Mouse (Mus musculus) stomach, postnatal 0 days (tissue): ENCODE results near the gene Atp6v1a. TPM values are rescaled to one million over a fixed set of nuclear protein-coding genes. Genes with fewer than 3 reads are reported as not detected.

Experiments used
- ATAC-seq: fragments of 200-750 bp; cut with Nextera tagmentation; 2 replicates; pipeline ENCODE4 v1.8.0; 2017; ENCODE audit not compliant: low FRiP score, low TSS enrichment
- DNase-seq: peaks from one replicate; pipeline ENCODE4 v3.0.0-alpha.2; 2016; ENCODE audit warnings: low spot score
- H3K27ac ChIP-seq: fragments of 300-500 bp; sonication (generic); replicated peaks from 2 replicates; pipeline ENCODE4 v1.5.1; 2014; ENCODE audit warnings: mild to moderate bottlenecking, control low read depth
- H3K27me3 ChIP-seq: fragments of 300-500 bp; sonication (generic); 2 replicates; pipeline ENCODE4 v1.6.1; 2014; ENCODE audit warnings: low read length; ENCODE audit not compliant: control insufficient read depth, insufficient read depth
- H3K36me3 ChIP-seq: fragments of 300-500 bp; sonication (generic); 2 replicates; pipeline ENCODE4 v1.6.1; 2014; ENCODE audit warnings: low read length, mixed read lengths; ENCODE audit not compliant: control insufficient read depth, insufficient read depth
- H3K4me1 ChIP-seq: fragments of 300-500 bp; sonication (generic); replicated peaks from 2 replicates; pipeline ENCODE4 v1.6.1; 2014; ENCODE audit warnings: antibody characterized with exemption; ENCODE audit not compliant: control insufficient read depth, insufficient read depth
- H3K4me2 ChIP-seq: fragments of 300-500 bp; sonication (generic); replicated peaks from 2 replicates; pipeline ENCODE4 v1.6.1; 2014; ENCODE audit warnings: low read depth, mild to moderate bottlenecking, control low read depth, moderate library complexity
- H3K4me3 ChIP-seq: fragments of 300-500 bp; sonication (generic); 2 replicates; pipeline ENCODE4 v1.5.1; 2014; ENCODE audit warnings: low read depth, low read length, control low read depth
- H3K9ac ChIP-seq: fragments of 300-500 bp; sonication (generic); 2 replicates; pipeline ENCODE4 v1.6.1; 2014; ENCODE audit warnings: mild to moderate bottlenecking, low read length, control low read depth, mixed read lengths
- H3K9me3 ChIP-seq: fragments of 300-500 bp; sonication (generic); 2 replicates; pipeline ENCODE4 v1.6.1; 2016; ENCODE audit warnings: low read length; ENCODE audit not compliant: control insufficient read depth
- CTCF ChIP-seq: IDR thresholded peaks from 2 replicates; pipeline ENCODE4 v1.5.1; 2016; ENCODE audit warnings: antibody characterized with exemption, low read depth, mild to moderate bottlenecking, moderate library complexity
- EP300 ChIP-seq: optimal IDR thresholded peaks from 2 replicates; pipeline ENCODE3; 2016; ENCODE audit warnings: antibody characterized with exemption
- WGBS: fragments of 180-500 bp; shearing (Covaris S2); extraction: QIAGEN DNeasy Blood & Tissue Kit; methylation state at CpG from one replicate; pipeline ENCODE4 v1.1.7; 2014; 5-methylcytosine and 5-hydroxymethylcytosine counted together
- polyA plus RNA-seq: library from polyadenylated mRNA; unstranded; fragments of >200 nt; fragmentation: Nextera tagmentation; extraction: Ambion mirVana; gene quantifications from 2 replicates; pipeline ENCODE4 v1.2.1, GENCODE M21; 2015

Atp6v1a gene
- polyA plus RNA-seq, 1 experiment from 2014 or later = 44.6 TPM

GRCm38 (mm10) chr16:44122982-44123725, 16.4 kb downstream of the Atp6v1a start:
- DNase-seq = no peak
- WGBS = 59% methylated on average over 7 of the region's 7 CpGs
- TF ChIP-seq CTCF (no peak), EP300 (no peak)

GRCm38 (mm10) chr16:44122574-44122973, 16.9 kb downstream of the Atp6v1a start:
- no peaks in the 10 kb centered on the region for H3K36me3 ChIP-seq
- no peaks in the 10 kb centered on the region; the same call in 1 of the 2 replicates for H3K4me1 ChIP-seq
- ATAC-seq (no peak), DNase-seq (no peak)
- no peak overlapping the region for H3K4me2 ChIP-seq
- 63% methylated on average over 6 of the region's 6 CpGs for WGBS
- no peaks in the 10 kb centered on the region for H3K27me3 ChIP-seq
- no peak overlapping the region for H3K4me3 ChIP-seq
- TF ChIP-seq EP300 (no peak), CTCF (no peak)
- no peak overlapping the region for H3K9ac ChIP-seq
- no peaks in the 10 kb centered on the region for H3K9me3 ChIP-seq
- H3K27ac ChIP-seq = no peak overlapping the region

More at GRCm38 (mm10) chr16:44122982-44123725, 16.4 kb downstream of the Atp6v1a start:
- Histone ChIP-seq H3K27me3 (no peaks in the 10 kb centered on the region), H3K27ac (no peak overlapping the region; the same call in 1 of the 2 replicates), H3K4me2 (no peak overlapping the region), H3K4me1 (no peaks in the 10 kb centered on the region; the same call in 1 of the 2 replicates), H3K9me3 (no peaks in the 10 kb centered on the region), H3K4me3 (no peak overlapping the region), H3K9ac (no peak overlapping the region), H3K36me3 (no peaks in the 10 kb centered on the region)
- ATAC-seq = no peak; the same call in 1 of the 2 replicates

DNA sequence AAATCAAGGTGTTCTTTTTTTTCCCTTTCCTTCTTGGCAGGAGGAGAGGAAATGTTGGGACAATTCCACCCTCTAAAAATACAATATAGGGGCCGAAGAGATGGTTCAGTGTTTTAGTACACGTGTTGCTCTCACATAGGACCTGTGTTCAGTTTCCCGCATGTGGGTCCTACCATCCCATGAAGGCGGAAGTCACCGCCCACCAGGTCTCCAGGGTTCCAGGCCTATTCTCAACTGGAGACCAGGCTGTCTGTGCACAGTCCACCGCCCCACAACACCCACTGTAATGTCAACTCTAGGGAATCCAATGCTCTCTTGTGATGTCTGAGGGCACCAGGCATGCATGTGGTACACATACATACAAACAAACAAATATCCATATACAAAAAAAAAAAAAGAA, 17.4 kb downstream of the Atp6v1a start:
- 78% methylated on average over 6 of the region's 6 CpGs for WGBS
- TF ChIP-seq EP300 (no peak), CTCF (no peak)
- no peak overlapping the region for H3K27ac ChIP-seq
- DNase-seq = no peak
- H3K36me3 ChIP-seq = no peaks in the 10 kb centered on the region
- no peaks in the 10 kb centered on the region for H3K9me3 ChIP-seq
- H3K27me3 ChIP-seq = no peaks in the 10 kb centered on the region
- H3K4me1 ChIP-seq = no peaks in the 10 kb centered on the region; the same call in 1 of the 2 replicates
- ATAC-seq = no peak
- H3K9ac ChIP-seq = no peak overlapping the region
- H3K4me3 ChIP-seq = no peak overlapping the region
- no peak overlapping the region for H3K4me2 ChIP-seq

- H3K9me3 ChIP-seq = no peaks in the 10 kb centered on the region
- H3K36me3 ChIP-seq = peaks cover 4% of the 10 kb centered on the region; the same call in 1 of the 2 replicates
- no peak overlapping the region for H3K27ac ChIP-seq
- 85% methylated on average over 7 of the region's 7 CpGs for WGBS
- DNase-seq (no peak), ATAC-seq (no peak)
- H3K9ac ChIP-seq = no peak overlapping the region
- H3K4me1 ChIP-seq = no peaks in the 10 kb centered on the region; the same call in 1 of the 2 replicates
- TF ChIP-seq CTCF (no peak), EP300 (no peak)
- no peak overlapping the region for H3K4me2 ChIP-seq
- H3K27me3 ChIP-seq = no peaks in the 10 kb centered on the region
- H3K4me3 ChIP-seq = no peak overlapping the region
Measured at GRCm38 (mm10) chr16:44119753-44120501, 19.6 kb downstream of the Atp6v1a start.

- peaks cover 17% of the 10 kb centered on the region for H3K36me3 ChIP-seq
- no peaks in the 10 kb centered on the region for H3K4me1 ChIP-seq
- H3K27ac ChIP-seq = peak overlapping the region; percentile 30
- TF ChIP-seq EP300 (no peak), CTCF (no peak)
- no peak overlapping the region for H3K4me2 ChIP-seq
- H3K9ac ChIP-seq = no peak overlapping the region
- H3K9me3 ChIP-seq = no peaks in the 10 kb centered on the region
- DNase-seq = no peak
- no peaks in the 10 kb centered on the region for H3K27me3 ChIP-seq
- peak; percentile 18; the same call in 1 of the 2 replicates for ATAC-seq
- 51% methylated on average over 4 of the region's 4 CpGs for WGBS
- no peak overlapping the region for H3K4me3 ChIP-seq
Measured at GRCm38 (mm10) chr16:44109002-44109401, 30.5 kb downstream of the Atp6v1a start.

GRCm38 (mm10) chr16:44105211-44105610, 34.3 kb downstream of the Atp6v1a start:
- DNase-seq (no peak), ATAC-seq (no peak)
- no peak overlapping the region for H3K9ac ChIP-seq
- 85% methylated on average over 2 of the region's 2 CpGs for WGBS
- no peak overlapping the region for H3K4me2 ChIP-seq
- no peak overlapping the region for H3K4me3 ChIP-seq
- no peak overlapping the region for H3K27ac ChIP-seq
- TF ChIP-seq EP300 (no peak), CTCF (no peak)
- H3K27me3 ChIP-seq = no peaks in the 10 kb centered on the region
- peaks cover 21% of the 10 kb centered on the region for H3K36me3 ChIP-seq
- H3K4me1 ChIP-seq = no peaks in the 10 kb centered on the region
- no peaks in the 10 kb centered on the region for H3K9me3 ChIP-seq
